Mouse (Mus musculus) testis, postnatal 14 days (tissue): ENCODE data around the gene Cdc42ep3.

Experiments used
- DNase-seq: peaks from one replicate; pipeline ENCODE4 v3.0.0; 2021; ENCODE audit warnings: low spot score

Cdc42ep3 gene

DNA sequence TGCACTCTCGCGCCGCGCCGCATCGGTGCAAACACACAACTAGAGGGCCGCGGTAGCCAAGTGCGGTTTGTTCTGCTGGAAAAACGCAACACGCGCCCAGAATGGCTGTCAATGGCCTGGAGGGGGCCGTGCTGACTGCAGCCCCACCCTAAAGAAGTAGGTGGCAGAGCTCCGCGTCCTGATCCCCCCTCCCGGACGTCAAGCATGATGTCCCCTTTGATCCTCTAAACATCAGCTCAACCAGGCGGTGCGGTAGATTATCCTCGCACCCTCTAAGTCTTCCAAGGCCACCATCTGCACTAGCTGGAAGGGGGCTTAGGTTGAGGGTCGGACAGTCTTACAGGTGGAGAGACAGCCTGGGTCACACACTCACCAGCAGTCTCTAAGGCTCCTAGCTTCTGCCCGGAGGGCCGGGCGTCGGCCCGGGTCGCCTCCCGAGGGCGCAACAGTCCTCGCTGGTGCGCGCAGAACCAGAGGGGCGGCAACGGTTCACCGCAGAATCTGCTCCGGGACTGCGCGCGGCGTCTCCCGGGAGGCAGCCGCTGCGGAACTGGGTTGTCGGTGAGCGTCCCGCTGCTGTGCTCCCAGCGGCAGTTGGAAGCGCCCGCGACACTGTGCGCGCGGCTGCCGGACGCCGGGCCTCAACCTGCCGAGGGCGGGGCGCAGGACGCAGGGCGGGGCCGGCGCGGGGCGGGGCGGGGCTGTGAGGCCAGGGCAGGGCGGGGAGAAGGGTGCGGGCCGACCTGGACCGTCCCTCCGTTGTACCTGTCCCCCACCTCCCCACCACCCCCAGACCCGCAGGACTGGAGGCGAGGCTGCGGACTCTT, at the start of gene Cdc42ep3:
TSS of gene Cdc42ep3 (minus strand) at position 648 of the 827 bp plus-strand sequence.
- DNase-seq = peak; percentile 61

DNA sequence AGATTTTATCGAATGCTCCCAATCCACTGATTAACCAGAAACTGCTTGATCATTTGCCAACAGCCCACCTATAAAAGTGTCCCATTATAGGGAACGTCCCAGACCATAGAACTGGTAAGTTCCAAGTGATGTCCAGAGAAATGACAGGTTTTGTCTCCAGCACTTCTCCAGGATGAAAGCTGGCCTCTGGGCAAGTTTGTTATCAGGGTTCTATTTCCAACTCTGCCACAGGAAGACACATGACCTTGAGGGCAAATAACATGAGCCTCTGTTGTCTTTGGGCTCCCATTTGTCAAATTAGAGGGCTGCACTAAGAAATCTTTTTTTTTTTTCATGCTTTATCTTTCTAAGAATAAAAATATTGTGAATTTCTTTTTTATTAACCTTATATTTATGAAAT, 45.5 kb upstream of the Cdc42ep3 start:
- DNase-seq = no peak

DNA sequence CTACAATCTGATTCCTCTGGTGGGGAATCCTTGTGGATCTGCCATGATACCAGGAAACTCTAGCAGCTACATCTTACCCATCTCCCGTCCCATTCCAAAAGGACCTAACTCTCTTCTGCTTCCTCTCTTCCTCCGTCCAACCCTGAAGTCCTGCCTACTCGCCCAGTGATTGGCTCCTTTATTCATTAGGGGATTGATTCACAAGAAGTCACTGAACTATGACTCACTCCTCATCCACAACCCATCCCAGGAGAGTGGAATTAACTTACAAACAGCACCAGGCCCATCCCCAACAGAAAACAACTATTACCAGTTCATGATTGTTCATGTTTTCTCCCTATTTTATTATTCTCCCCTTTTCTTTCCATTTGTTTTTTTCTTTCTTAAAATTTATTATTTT, 43.5 kb upstream of the Cdc42ep3 start:
- DNase-seq = no peak

DNA sequence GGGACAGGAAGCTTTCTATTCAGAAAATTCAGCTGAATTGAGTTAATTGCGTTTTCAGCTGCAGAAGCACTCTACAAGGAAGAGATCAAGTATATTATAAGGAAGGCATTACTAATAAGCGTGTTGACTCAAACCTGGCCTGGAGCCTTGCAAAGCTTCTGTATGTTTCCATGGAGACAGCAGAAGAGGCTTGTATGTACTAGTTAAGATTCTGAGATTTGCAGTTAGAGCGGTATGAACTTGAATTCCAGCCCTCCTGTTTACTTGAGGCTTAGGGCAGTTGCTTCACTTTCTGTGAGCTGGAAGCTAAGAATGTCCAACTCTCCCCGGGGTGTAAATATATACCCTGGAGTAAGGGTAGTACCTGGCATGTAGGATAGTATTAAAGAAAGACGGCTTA, 39.9 kb upstream of the Cdc42ep3 start:
- no peak for DNase-seq

DNA sequence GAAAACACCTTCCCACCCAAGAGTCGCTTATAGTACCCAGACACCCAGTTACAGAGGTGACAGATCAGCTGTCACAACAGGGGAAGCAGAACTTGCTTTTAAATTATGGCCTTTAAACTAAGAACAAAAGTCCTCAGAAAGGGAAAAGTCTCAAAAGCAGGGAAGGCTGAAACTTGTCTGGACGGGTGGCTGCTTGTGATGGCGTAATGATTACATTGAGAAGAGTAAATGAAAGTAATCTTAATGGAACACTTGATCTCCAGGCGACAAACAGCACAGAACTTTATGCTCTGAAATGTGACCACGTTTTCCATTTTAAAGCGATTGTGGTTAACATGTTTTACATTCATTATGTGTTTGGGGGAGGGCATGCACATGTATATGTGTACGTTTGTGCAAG, 39.0 kb upstream of the Cdc42ep3 start:
- no peak for DNase-seq

DNA sequence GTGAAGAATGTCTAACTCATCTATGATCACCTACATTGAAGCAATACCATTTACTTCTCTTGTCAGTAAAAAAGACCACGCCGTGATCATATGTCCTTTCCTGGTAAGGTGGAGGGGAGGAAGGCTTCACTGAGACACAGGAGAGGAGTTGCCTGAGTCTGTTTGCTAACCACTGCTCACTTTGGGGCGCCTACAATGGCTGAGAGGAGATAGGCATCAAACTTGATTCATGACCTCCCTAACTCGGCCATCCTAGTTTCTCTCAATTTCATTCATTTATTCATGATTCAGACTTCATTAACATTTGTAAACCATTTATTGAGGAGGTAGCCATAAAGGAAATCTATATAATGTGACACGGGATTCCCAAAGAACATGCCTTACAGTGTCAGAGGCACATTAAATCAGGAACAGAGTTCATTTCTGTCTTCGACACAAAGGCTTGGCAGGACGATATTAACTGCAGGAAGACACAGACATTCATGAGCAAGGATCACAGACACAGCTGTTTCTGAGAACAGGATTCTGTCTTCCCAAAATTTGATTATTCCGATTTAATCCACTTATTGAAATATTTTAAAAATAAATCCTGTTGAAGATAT, 32.7 kb upstream of the Cdc42ep3 start:
- no peak for DNase-seq

DNA sequence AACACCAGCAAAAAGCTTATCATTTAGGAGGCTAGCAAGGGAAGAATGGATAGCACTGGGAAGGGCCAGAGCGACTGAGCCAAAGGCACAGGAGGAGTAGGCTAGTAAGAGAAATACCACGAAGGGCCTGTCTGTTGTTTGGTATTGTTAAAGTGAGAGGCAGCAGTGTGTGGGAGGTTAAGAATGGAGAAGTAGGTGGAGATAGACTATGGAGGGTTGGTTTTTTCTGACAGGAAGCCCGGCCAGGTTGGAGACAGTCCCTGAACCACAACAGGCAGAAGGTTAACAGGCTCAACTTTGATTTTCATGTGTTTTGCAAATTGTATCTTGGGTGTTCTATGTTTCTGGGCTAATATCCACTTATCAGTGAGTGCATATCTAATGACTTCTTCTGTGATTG, 26.6 kb upstream of the Cdc42ep3 start:
- DNase-seq = no peak

DNA sequence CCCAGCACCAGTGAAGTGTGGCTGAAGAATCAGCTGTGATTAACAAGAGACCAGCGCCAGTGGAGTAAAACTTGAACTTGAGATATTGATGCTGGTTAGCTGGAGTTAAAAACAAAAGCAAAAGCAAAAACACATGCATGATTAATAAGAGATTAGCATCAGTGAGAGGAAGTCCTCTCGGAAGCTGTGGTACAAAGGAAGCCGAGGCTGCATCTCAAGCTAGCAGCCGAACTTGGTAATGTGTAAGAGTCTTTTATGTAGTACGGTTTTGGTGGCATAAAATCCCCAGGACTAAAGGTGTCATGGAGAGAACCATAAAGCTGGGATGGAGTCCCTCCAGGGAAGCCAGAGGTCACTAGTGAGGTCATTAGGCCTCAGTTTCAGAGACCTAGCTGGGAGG, 24.3 kb upstream of the Cdc42ep3 start:
- DNase-seq = no peak

DNA sequence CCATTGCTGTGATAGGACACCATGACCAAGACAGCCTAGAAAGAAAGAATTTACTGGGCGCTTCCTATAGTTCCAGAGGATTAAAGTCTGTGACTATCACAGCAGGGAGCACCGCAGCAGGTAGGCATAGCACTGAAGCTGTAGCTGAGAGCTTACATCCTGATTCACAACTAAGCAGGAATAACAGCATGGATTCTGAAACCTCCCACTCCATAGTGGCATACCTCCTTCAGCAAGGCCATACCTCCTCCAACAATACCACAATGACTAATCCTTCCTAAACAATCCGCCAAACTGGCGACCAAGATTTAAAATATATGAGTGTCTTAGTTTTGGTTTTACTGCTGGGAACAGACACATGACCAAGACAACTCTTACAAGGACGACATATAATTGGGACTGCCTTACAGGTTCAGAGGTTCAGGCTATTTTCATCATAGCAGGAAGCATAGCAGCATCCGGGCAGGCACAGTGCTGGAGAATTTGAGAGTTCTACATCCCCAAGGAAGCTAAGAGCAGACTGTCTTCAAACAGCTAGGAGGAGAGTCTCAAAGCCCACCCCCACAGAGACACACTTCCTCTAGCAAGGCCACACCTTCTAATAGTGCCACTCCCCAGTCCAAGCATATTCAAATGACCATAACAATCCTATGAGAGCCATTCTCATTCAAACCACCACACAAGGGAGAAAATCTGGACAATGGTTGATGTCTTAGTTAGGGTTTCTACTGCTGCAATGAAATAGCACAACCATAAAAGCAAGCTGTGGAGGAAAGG, 21.7 kb upstream of the Cdc42ep3 start:
- DNase-seq = no peak

DNA sequence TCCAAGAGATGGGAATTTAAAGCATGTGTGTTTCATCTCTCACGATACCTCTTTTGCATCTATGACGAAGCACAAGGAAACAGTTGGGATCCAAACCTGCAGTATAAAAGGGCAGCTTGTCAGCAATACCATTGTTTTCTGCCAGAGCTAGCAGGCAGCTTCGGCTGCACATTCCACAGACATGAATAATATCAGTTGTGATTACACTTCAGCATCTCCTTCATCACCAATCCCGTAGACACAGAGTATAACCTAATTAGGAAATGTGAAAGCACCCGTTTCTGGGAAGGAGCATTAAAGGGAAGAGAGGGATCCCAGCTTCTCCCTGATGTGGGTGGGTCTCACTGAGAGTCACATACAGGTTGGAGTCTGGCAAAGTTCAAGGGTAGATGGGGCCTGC, 18.1 kb upstream of the Cdc42ep3 start:
- no peak for DNase-seq

DNA sequence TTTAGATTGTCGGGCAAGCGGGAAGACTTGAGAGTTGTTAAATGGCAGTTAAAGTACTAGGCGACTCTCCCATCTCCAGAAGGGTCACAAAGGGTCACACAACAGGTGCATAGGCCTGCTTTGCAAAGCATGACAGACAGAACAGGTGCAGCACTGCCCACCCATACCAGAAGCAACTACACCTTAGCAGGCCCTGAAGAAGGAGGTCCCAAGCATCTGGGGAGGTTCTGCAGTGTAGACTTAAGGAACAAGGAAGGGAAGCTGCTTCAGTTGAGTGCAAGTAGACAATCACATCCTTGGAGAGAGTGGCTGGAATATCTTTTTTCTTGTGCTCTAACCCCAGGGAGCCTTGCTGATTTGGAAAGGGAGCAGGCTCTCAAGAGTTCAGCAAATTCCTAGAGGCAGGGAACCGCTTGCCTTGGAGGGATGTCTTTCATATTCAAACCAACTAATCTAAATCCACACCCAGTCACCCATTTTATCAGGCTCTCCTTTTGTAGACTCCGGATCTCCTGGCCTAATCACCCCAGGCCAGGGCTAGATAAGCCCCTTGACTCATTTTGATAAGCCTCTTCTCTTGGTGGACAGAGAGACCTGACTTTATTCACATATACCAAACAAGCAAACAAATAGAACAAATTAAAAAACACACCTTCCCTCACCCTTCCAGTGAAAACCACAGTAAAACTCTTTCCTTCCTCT, 10.0 kb upstream of the Cdc42ep3 start:
- DNase-seq = no peak

DNA sequence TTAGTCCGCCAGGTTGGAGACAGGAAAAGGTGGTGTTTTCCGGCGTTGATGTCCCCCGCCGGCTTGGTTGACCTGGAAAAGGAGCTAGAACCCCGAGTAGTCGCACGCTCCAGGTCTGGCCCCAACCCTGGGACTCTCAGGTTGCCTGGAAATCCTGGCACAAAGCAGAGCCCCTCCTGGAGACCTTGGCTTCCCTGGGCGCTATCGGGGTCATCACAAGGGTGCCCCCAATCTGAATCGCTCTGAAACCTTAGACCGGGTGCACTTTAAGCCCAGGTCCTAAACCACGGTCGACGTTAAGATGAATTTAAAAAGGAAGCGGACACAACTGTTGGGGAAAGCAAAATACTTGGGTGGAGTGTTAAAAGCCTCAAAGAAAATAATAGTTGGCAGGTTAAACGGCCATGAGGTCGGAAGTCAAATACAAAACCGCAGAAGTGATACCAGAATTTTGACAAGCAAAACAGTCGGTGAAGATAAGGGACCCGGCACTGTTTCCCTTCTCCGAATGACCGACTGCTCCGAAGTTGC, 1.2 kb upstream of the Cdc42ep3 start:
- DNase-seq = peak; percentile 24

DNA sequence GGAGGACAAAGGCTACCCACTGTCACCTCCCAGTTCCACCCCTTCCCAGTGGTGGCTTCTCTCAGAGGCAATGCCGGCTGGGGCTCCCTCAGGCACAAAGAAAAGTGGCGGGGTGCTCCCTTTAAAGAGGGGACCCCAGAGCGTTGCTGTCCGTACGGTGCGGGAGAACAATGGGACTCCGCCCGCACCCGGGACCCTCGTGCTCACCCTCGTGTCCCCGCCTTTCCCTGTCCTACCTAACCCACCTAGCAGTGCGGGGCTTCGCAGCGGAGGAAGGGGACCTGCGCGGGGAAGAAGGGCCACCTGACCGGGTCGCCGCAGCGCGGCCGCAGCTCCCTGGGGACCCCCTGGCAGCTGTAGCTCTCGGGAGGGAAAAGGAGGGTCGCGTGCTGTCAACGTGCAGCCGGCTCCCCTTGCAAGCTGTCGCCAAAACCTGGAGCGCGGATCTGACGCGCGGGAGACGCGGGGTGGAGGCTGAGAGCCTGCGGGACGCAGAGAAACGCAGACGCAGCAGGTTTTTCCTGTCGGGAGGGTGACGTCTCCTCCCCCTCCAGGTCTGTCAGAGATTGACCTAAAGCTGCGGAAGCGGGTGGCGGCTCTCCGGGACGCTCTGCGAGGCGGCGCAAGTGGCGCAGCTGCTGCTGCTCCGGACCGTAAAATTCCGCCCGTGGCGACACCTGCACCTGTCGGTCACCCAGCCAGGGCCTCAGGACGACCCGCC, 540 bp upstream of the Cdc42ep3 start:
- peak; percentile 65 for DNase-seq

DNA sequence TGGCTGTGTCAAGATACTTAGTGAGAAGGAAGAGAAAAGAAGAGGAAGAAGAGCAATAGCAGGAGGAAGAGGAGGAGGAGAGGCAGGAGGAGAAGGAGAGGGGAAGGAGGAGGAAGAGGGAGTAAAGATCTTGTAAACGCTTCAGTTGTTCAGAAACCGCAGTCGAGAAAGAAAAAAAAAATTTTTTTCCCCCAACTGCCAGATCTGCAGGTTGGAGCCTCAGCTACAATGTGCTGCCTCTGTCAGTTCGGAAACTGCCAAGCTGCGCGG, 782 bp downstream of the Cdc42ep3 start:
- DNase-seq = no peak

DNA sequence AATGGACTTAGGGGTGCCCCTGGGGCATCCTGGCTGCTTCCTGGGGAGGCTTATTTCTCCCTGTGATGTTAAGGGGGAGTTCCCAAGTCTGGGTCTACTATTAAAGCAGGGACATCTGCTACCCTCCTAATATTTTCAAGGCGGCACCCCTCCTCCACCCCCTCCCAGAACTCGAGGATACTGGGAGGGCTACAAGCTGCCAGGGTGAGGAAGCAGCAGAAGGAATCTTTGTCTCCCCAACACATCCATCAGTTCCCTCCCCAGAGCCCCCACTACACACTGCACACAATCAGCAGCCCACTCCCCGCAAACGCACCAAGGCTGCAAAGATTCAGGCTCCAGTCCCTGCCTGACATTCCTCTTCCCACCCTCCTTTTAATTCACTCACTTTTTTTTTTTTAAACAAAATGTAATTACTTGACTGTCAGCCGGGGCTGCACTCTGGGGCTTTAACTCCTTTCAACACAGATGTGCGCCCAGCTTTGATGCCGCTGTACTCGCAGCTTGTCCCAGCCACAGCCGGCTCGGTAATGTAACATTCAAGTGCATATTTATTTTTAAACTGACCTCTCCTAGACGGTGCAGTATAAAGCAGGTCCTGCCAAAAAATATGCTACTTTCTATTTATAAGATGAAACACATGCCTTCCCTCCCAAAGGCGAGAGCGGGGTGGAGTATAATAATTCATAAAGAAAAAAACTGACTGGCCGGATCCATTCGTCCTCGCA, 1.3 kb downstream of the Cdc42ep3 start:
- no peak for DNase-seq

DNA sequence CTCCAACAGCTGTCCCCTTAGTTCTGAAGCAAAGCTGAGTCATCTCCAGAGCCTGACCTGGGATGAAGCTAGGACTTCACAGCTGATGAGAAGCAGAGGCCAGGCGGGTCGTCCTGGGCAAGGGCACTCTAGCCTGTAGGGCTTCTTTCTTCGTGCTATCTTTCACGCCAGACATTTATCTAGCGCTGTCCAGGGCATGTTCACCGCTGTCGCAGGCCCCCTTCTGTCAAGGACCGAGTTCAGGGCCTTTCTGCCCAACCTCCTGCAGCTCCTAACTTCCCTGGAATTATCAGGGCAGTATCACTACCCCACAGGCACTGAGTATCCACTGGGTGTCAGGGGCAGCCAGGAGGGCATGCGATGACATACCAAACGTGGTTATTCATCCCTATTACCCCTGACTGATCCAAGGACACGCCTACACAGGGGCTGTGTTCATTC, 4.1 kb downstream of the Cdc42ep3 start:
- no peak for DNase-seq

DNA sequence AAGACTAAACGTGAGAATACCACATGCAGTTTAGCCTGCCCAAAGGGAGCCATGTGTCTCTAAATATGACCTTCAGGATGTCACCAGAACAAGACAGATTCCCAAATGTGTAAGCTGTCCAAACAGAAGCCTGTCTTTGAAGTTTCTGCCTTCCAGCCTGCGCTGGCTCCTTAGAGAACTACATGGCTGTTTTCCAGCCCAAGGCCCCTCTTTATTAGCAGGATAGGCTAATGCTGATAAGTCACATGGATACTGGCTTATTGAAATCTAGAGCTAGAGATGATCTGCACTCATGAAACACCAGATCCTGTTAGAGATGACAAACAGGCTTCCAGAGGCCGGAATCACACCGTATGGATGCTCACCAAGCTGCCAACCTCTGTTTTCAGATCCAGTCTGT, 5.5 kb downstream of the Cdc42ep3 start:
- no peak for DNase-seq

DNA sequence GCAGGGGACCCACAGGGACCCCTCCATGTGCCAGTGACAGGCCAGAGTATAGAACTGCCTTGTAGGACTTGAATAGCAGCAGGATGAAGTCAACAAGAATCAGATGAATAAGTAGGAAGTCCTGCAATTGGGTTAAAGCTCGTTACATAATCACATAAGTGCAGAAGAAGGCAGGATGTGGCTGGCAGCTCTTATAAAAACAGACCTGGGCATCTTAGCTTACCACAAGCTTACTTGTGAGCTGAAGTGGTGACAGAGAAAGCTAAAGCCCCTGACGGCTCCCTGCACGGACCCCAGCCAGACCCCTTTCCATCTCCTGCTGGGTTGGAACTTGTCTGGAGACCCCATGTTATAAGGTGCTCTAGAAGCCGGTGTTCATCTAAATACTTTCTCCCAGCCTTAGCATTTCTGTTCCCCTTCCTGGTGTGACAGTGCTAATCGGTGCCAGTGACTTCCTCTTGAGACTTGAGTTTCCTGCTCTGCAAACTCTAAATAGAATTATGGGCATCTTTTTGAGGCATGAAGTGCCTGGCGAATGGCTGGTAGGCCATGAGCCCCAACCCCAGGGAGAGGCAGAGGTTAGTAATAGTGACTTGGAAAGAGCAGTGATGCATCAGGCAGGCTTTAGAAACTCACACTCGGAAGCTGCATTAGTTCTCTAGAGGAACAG, 6.8 kb downstream of the Cdc42ep3 start:
- no peak for DNase-seq

DNA sequence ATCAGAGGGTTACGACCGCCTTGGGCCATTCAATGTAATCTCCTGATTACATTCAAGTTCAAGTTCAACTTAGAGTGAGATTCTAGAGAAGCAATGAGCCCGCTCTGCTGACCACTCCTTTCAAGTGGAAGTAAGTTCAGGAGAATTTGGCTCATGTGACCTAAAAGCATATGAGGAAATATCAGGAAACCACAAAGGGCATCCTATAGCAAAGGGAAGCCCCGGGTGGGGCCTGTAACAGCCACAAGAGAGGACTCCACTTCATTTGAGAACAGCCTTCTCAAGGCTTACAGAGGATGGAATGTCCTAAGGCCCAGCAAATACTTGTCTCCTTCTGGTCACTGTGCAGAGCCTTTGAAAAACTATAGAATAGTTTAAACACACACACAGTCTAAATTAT, 7.6 kb downstream of the Cdc42ep3 start:
- DNase-seq = no peak

DNA sequence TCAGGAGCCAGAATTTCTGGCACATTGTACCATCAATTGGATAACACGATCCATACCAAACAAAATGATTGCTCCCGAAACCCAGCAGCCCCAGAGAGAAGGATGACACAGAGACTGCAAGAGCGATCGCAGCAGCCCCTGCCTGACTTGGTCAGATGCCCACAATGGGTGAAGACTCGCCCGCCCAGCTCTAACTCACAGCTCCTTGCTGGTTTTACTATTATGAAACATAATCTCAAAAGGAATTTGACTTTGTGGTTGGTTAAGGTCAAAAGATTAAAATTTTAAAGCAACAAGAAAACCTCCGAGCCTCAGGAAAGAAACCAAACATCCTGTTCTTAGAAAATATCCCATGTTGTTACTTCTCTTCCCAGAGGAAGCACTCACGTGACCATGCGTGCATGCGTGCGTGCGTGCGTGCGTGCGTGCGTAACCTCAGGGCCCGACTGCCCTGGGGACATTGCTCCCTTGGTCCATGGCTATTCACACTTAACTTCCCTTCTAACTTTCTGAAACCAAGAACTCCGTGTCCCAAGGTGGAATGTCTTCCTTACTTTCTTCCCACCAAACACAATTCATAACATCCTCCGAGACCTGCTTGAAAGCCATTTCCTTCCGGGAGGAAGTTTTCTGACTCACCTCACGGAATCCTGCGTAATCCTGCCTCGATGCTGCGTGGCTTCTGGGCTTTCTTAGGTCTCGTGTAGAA, 9.7 kb downstream of the Cdc42ep3 start:
- peak; percentile 70 for DNase-seq
